In genomic region chr14:34540685-34541162, GRCm38 (mm10) we compare ENCODE assay signal across 9 mouse cellular contexts. TPM values are rescaled to one million over a fixed set of nuclear protein-coding genes. Genes with fewer than 3 reads are reported as not detected.
DNase-seq lines count a peak whose midpoint lies in the region; ATAC-seq and TF ChIP-seq lines count a peak whose summit lies in the region.
"Had no signal": no experiment of that assay in that cellular context is flagged by ENCODE, and none has a peak within 500 bp of the region (broad histone marks: within the 10 kb centered on the region; RNA-seq: fewer than 3 reads in every experiment).

No protein-coding gene starts in this region.

- no peak for TF ChIP-seq POLR2A in cerebellum, adult 2 months (IDR thresholded peaks at IDR 0.05; ENCODE audit: borderline replicate concordance, insufficient read depth, low read length)

- DNase-seq in ZHBTc4 (ENCODE audit: low read depth, low spot score) = peak; percentile 70
- DNase-seq in lung, postnatal 36 days = peak; percentile 49
- peak; percentile 29 for DNase-seq in yolk sac, embryonic 10.5 days (ENCODE audit: low spot score)
- no peak for DNase-seq in layer of hippocampus, adult 9-11 months
- DNase-seq in cerebellum, adult 2 months = no peak

- H3K9ac ChIP-seq in intestine, postnatal 0 days (ENCODE audit: low read depth, low read length) = no peak overlapping the region

- H3K4me3 ChIP-seq in E14TG2a.4 (replicated peaks; ENCODE audit: low read length) = peak overlapping the region; percentile 62
- H3K4me3 ChIP-seq in intestine, postnatal 0 days (ENCODE audit: low read depth, low read length) = no peak overlapping the region
- H3K4me3 ChIP-seq in cerebellum, adult 2 months (replicated peaks; ENCODE audit: insufficient read depth, low read depth, low read length) = no peak overlapping the region

- peaks cover 34% of the 10 kb centered on the region for H3K4me1 ChIP-seq in E14TG2a.4 (replicated peaks; ENCODE audit: low read depth, low read length)
- no peaks in the 10 kb centered on the region; the same call in 1 of the 2 replicates for H3K4me1 ChIP-seq in intestine, postnatal 0 days (replicated peaks; ENCODE audit: control insufficient read depth, insufficient read depth, low read length)
- no peaks in the 10 kb centered on the region for H3K4me1 ChIP-seq in cerebellum, adult 2 months (ENCODE audit: control insufficient read depth, insufficient read depth, low read length)

- H3K36me3 ChIP-seq in E14TG2a.4 (ENCODE audit: insufficient read depth, low read length) = no peaks in the 10 kb centered on the region
- peaks cover 17% of the 10 kb centered on the region; the same call in 1 of the 2 replicates for H3K36me3 ChIP-seq in intestine, postnatal 0 days (ENCODE audit: control insufficient read depth, insufficient read depth)

- peaks cover 15% of the 10 kb centered on the region for H3K27me3 ChIP-seq in E14TG2a.4 (ENCODE audit: insufficient read depth, low read length)
- H3K27me3 ChIP-seq in intestine, postnatal 0 days (replicated peaks; ENCODE audit: control insufficient read depth, insufficient read depth, low read length) = no peaks in the 10 kb centered on the region
- H3K27me3 ChIP-seq in cerebellum, adult 2 months (ENCODE audit: control insufficient read depth, insufficient read depth, low read length) = no peaks in the 10 kb centered on the region

- 34% methylated on average over 17 of the region's 17 CpGs for WGBS in intestine, postnatal 0 days
- 49% methylated on average over 17 of the region's 17 CpGs for WGBS in cerebellum, adult 2 months

- peak overlapping the region; percentile 37; the same call in 1 of the 2 replicates for H3K4me2 ChIP-seq in intestine, postnatal 0 days (replicated peaks; ENCODE audit: low read depth)

- no peaks in the 10 kb centered on the region for H3K9me3 ChIP-seq in E14TG2a.4 (ENCODE audit: low read length)
- no peaks in the 10 kb centered on the region for H3K9me3 ChIP-seq in intestine, postnatal 0 days (ENCODE audit: control insufficient read depth)

- peak; percentile 93 for ATAC-seq in granulocyte monocyte progenitor cell, adult 5-6 weeks (replicated peaks; ENCODE audit: poor library complexity, severe bottlenecking)
- peak; percentile 37 for ATAC-seq in intestine, postnatal 0 days

- peak overlapping the region; percentile 31; the same call in 1 of the 2 replicates for H3K27ac ChIP-seq in intestine, postnatal 0 days (ENCODE audit: low read depth, low read length)
- H3K27ac ChIP-seq in cerebellum, adult 2 months (ENCODE audit: insufficient read depth, low read length) = no peak overlapping the region
- H3K27ac ChIP-seq: macrophage had no signal

- TF ChIP-seq CTCF in E14TG2a.4 (conservative IDR thresholded peaks at IDR 0.05; ENCODE audit: low read length) = no peak
- TF ChIP-seq CTCF in intestine, postnatal 0 days (IDR thresholded peaks at IDR 0.05; ENCODE audit: low read depth) = no peak
- no peak for TF ChIP-seq CTCF in cerebellum, adult 2 months (IDR thresholded peaks at IDR 0.05; ENCODE audit: borderline replicate concordance, insufficient read depth, low read depth, low read length)

RNA-seq across cellular contexts. Expression of gene 9230112D13Rik, which starts 18.1 kb away (rescaled TPM):
- not detected in 2 replicates for total RNA-seq in granulocyte monocyte progenitor cell, adult 5-6 weeks (2014; fragmentation: Nextera tagmentation)
- total RNA-seq in granulocyte monocyte progenitor cell, adult 5-6 weeks (2017) = not detected in 2 replicates
- not detected in 2 replicates for polyA plus RNA-seq in intestine, postnatal 0 days (2015; fragmentation: Nextera tagmentation; extraction: Ambion mirVana)
- not detected in 2 replicates for polyA plus RNA-seq in cerebellum, adult 2 months (2012; rRNA removed)
- polyA plus RNA-seq: macrophage had no signal

RNA-seq across cellular contexts. Expression of gene Bmpr1a, which starts 37.6 kb away (rescaled TPM):
- total RNA-seq in granulocyte monocyte progenitor cell, adult 5-6 weeks (2014; fragmentation: Nextera tagmentation) = not detected in 2 replicates
- total RNA-seq in granulocyte monocyte progenitor cell, adult 5-6 weeks (2017) = 0.04 and 0.46 TPM in 2 replicates
- polyA plus RNA-seq in intestine, postnatal 0 days (2015; fragmentation: Nextera tagmentation; extraction: Ambion mirVana) = 18.8 and 19.3 TPM in 2 replicates
- 23.3 and 24.3 TPM in 2 replicates for polyA plus RNA-seq in cerebellum, adult 2 months (2012; rRNA removed)

RNA-seq across cellular contexts. Expression of gene Ldb3, which starts 47.8 kb away (rescaled TPM):
- not detected in 2 replicates for total RNA-seq in granulocyte monocyte progenitor cell, adult 5-6 weeks (2014; fragmentation: Nextera tagmentation)
- total RNA-seq in granulocyte monocyte progenitor cell, adult 5-6 weeks (2017) = not detected in 2 replicates
- polyA plus RNA-seq in intestine, postnatal 0 days (2015; fragmentation: Nextera tagmentation; extraction: Ambion mirVana) = 15.2 and 16.2 TPM in 2 replicates
- 7.0 TPM in 2 replicates for polyA plus RNA-seq in cerebellum, adult 2 months (2012; rRNA removed)
- polyA plus RNA-seq: macrophage had no signal

RNA-seq across cellular contexts. Expression of gene Opn4, which starts 59.2 kb away (rescaled TPM):
- not detected in 2 replicates for total RNA-seq in granulocyte monocyte progenitor cell, adult 5-6 weeks (2014; fragmentation: Nextera tagmentation)
- total RNA-seq in granulocyte monocyte progenitor cell, adult 5-6 weeks (2017) = not detected in 2 replicates
- 0.26 and 0.69 TPM in 2 replicates for polyA plus RNA-seq in intestine, postnatal 0 days (2015; fragmentation: Nextera tagmentation; extraction: Ambion mirVana)
- 0.17 and 0.33 TPM in 2 replicates for polyA plus RNA-seq in cerebellum, adult 2 months (2012; rRNA removed)
- polyA plus RNA-seq: macrophage had no signal

Comparison
In these comparisons a context has a peak if more than half of its experiments do, and no peak if none do; other contexts are left out.
1. DNase-seq: peak in ZHBTc4 (single experiment), lung, postnatal 36 days (single experiment) and yolk sac, embryonic 10.5 days (single experiment); none in layer of hippocampus, adult 9-11 months (single experiment) and cerebellum, adult 2 months (0 of 2).